Mouse (Mus musculus) spleen, postnatal 4 days (tissue): ENCODE data around the gene Ugt1a6a.

Experiments used
- DNase-seq, 2 experiments: peaks; one replicate each; pipeline ENCODE4 v3.0.0; 2022; ENCODE audit warnings: low spot score in 2 of 2

Ugt1a6a gene

GRCm38 (mm10) chr1:88266123-88266522 lies 131.5 kb downstream of the Ugt1a6a start:
- no peak for DNase-seq

- no peak for DNase-seq
Measured at GRCm38 (mm10) chr1:88267489-88267888, 132.9 kb downstream of the Ugt1a6a start.

GRCm38 (mm10) chr1:88268070-88268469 lies 133.5 kb downstream of the Ugt1a6a start:
- DNase-seq, result no peak
